Mouse (Mus musculus): Measurements from ENCODE around the gene Cwc27.

Cwc27 gene

DNA sequence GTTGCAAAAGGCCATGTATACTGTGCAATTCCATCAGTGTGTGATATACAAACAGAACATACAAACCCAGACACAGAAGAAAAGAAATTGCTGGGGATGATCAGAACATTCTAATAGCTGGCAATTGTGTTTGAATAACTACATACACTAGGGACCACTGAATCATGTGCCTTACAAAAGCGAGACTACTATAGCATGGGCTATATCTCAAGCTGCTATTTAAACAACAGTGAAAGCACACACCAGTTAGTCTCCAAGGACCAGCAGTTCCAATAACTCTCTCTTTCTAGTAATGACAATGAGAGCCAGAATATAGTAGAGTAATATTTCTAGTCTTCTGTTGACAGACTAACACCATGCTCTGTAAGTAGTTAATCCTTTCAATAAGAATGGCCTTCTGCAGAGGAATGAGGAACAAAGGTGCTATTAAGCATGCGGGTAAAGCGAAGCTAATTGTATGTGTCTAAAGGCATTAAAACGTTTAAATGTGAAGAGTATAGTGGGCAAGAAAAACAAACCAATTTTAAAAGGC is 222.1 kb downstream of the Cwc27 start:
- ChIA-PET CTCF (no interaction called here), POLR2A (no interaction called here)

DNA sequence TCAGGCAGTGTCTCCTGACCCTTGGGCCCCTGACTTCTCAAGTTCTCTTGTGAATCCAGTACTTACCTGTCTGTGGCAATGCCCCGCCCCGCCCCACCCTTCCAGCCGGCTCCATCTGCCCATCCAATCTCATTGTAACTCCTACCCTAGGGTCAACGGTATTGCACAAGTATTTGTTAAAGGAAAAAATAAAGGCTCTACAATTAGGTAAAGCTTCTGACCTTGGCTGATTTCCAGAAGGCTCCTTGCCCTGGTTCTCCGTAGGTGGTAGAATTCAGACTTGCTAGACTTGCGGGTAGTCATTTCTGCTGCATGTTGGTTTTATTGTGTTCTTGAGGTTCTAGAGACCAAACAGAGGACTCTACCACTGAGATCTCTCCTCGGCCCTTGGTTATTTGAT is 226.0 kb downstream of the Cwc27 start:
- ChIA-PET CTCF (no interaction called here), POLR2A (no interaction called here)

DNA sequence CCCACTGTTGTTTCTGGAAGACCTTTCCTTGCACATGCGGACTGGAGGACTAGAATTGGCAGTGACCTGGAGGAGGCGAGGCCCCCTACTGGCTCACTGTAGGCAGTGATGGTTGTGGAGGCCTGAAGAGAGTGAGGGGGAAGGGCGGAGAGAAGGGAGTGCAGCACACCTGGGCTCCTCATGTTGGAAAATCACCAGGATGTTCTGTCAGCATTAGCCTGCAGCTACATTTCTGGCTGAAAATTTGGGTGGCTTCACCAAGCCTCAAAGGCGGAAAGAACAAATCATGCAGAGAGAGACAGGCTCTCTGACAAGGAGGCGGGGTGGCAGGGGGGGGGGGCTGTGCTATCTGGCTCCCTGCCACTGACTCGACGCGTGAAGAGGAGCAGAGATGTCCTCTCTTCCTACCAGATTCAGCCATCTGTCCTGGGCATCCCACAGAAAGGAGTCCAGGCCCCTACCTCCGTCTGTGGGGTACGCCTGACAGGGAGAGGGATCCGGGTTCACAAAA is 226.8 kb downstream of the Cwc27 start:
- POLR2A ChIA-PET, result interaction anchor here in 1 of 4 experiments (0.7 kb wide), 1 partner anchor 431 kb away, joined by 5 read pairs; no protein-coding TSS in a partner anchor
- CTCF ChIA-PET, result interaction anchor here in 1 of 4 experiments (0.7 kb wide), 1 partner anchor 474 kb away, joined by 4 read pairs; no protein-coding TSS in a partner anchor

DNA sequence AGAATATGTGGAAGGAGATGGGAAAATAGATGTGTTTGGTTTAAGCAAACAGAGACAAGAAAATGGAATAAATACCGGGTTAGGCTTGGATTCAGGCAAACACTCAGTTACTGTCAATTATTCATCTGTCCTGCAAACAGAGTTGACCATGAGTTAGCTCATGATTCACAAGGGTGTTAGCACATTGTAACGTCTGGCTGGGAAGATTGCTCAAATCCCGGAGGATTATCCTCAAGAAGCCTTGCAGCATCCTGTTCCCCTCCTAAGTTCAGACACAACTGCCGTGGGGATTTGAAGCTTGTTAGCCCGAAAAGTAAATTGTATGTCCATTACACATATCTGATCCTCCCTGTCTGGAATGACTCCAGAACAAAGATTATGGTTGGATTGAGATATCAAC is 228.6 kb downstream of the Cwc27 start:
- CTCF ChIA-PET, result no interaction called here
- POLR2A ChIA-PET, result no interaction called here
